Mouse (Mus musculus) G1E (cell line): ENCODE data around the gene Tns1. TPM values are rescaled to one million over a fixed set of nuclear protein-coding genes. Genes with fewer than 3 reads are reported as not detected.

Experiments used
- ATAC-seq: 2 replicates; pipeline ENCODE4 v1.8.0; 2016; ENCODE audit warnings: mild to moderate bottlenecking; ENCODE audit not compliant: insufficient number of reproducible peaks, poor library complexity, low FRiP score, severe bottlenecking; ENCODE audit errors: extremely low read depth
- DNase-seq: peaks from one replicate; pipeline ENCODE4 v3.0.0; 2012; ENCODE audit warnings: low spot score
- H3K27me3 ChIP-seq: 2 replicates; pipeline ENCODE4 v1.6.1; 2012; ENCODE audit warnings: mild to moderate bottlenecking, low read length, inconsistent platforms; ENCODE audit not compliant: insufficient read depth
- H3K36me3 ChIP-seq: replicated peaks from 2 replicates; pipeline ENCODE3; 2012; ENCODE audit warnings: mild to moderate bottlenecking, inconsistent platforms
- H3K4me1 ChIP-seq: 2 replicates; pipeline ENCODE4 v1.6.1; 2012; ENCODE audit warnings: low read depth, low read length, inconsistent platforms, mixed read lengths; ENCODE audit not compliant: insufficient read depth
- H3K4me3 ChIP-seq: 2 replicates; pipeline ENCODE4 v1.5.1; 2012; ENCODE audit warnings: low read depth, mild to moderate bottlenecking, inconsistent platforms, low read length, moderate library complexity, mixed read lengths
- H3K9me3 ChIP-seq: replicated peaks from 2 replicates; pipeline ENCODE4 v1.6.1; 2012; ENCODE audit warnings: inconsistent platforms
- CTCF ChIP-seq: IDR thresholded peaks from 2 replicates; pipeline ENCODE4 v1.5.1; 2012; ENCODE audit warnings: low read depth, low read length, inconsistent platforms, mixed read lengths
- GATA1 ChIP-seq: IDR thresholded peaks from 2 replicates; pipeline ENCODE4 v1.6.1; 2012; ENCODE audit warnings: borderline replicate concordance, low read length, inconsistent platforms, mixed read lengths
- GATA2 ChIP-seq: IDR thresholded peaks from 2 replicates; pipeline ENCODE4 v1.6.1; 2012; ENCODE audit warnings: low read depth, low read length, inconsistent platforms, borderline replicate concordance
- POLR2AphosphoS5 ChIP-seq: IDR thresholded peaks from 2 replicates; pipeline ENCODE4 v1.6.1; 2012; ENCODE audit warnings: low read depth, low read length, inconsistent platforms; ENCODE audit not compliant: insufficient replicate concordance
- TAL1 ChIP-seq: conservative IDR thresholded peaks from 2 replicates; pipeline ENCODE4 v1.6.1; 2012; ENCODE audit warnings: low read depth, low read length, inconsistent platforms, mixed read lengths
- polyA plus RNA-seq: library from polyadenylated mRNA; stranded (reverse); fragments of >175 nt; gene quantifications from 2 replicates; pipeline ENCODE4 v1.2.3, GENCODE M21; 2012
- total RNA-seq, 2 experiments: library from RNA; stranded (forward) in 1 of 2; stranded (reverse) in 1 of 2; fragments of 200-1000 nt in 1 of 2; fragments of >200 nt in 1 of 2; fragmentation: Nextera tagmentation in 1 of 2; gene quantifications; 2 replicates each; pipeline ENCODE4 v1.2.3; 2014 to 2017

Gene Tns1
- total and polyA plus RNA-seq, 3 experiments, result 0.55 to 27.2 (median 1.7) TPM

DNA sequence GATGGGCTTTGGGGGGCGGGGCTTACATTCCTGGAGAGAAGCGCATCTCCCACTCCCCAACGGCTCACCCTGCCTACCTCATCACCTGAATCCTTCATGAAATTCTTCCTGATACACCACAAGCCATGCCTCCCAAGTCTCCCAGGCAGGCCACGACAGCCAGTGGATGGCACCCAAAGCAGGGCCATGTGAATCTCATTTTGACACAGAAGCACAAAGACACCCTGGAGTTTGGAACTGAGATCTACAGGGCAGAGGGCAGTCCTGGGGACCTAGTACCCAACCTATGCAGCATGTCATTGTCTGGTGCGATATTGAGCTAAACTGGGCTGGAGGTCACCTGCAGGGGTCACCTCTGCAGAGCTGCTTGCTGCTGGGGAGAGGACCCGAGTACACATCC, 104.0 kb downstream of the Tns1 start:
- DNase-seq (no peak), ATAC-seq (no peak)
- H3K27me3 ChIP-seq, result peaks cover 12% of the 10 kb centered on the region; the same call in 1 of the 2 replicates
- no peaks in the 10 kb centered on the region for H3K36me3 ChIP-seq
- H3K9me3 ChIP-seq, result no peaks in the 10 kb centered on the region
- H3K4me3 ChIP-seq, result no peak overlapping the region
- TF ChIP-seq CTCF (no peak), TAL1 (no peak), POLR2AphosphoS5 (no peak)
- no peaks in the 10 kb centered on the region for H3K4me1 ChIP-seq

DNA sequence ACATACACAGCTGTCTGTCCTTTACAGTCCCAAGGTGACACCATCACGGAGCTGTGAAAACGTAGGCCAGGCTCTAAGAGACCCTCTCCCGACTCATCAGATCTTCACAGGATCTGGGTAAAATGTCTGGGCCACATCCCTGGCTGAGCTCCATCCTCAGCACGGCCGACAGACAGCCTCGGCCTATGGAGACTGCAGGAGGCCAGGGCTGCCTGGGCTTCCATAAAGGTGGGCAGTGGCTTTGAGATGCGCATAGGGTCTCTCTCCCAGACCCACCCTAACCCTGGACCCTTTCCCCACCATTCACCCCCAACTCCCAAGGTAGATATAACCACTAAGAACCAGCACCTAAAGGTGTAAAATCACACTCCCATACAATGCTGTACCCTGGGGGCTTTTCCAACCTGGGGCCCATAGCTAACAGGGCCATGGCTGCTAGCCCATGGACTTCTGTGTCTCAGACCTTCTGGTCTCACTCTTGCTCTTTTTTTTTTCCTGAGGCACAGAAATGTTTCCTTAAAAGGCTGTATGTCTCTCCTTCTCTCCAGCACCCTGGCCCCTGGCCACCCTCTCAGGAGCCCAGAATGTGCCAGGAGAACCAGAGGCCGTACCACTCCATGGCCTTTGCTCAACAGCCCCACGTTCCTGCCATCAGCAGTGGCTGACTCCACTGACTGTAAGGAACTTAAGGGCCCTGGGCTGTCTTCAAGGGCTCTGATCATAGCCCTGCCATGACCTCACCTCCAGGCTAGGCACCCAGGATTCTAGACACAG, 106.7 kb downstream of the Tns1 start:
- Histone ChIP-seq H3K36me3 (no peaks in the 10 kb centered on the region), H3K9me3 (no peaks in the 10 kb centered on the region), H3K4me1 (no peaks in the 10 kb centered on the region), H3K4me3 (no peak overlapping the region), H3K27me3 (peaks cover 16% of the 10 kb centered on the region; the same call in 1 of the 2 replicates)
- ATAC-seq, result no peak
- TF ChIP-seq CTCF (no peak), GATA2 (no peak), POLR2AphosphoS5 (no peak), TAL1 (no peak), GATA1 (no peak)
- no peak for DNase-seq

DNA sequence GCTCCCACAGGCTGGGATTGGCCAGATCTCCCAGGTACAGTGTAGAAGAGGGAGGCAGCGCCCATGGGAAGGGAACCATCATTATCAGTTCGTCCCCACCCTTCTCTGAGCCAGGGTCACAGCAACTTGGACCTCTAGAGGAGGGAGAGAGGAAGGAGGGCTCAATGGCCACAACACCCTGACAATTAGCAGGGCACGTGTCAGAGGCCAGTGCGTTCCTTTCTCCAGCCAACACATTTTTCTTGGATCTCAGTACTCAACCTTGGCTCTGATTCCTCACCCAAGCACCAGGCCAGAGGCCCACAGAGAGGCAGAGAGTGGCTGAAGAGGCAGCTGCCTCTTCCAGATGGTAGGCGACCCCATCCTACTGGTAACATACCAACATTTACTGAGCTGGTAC, 107.6 kb downstream of the Tns1 start:
- H3K4me3 ChIP-seq, result no peak overlapping the region
- H3K9me3 ChIP-seq, result no peaks in the 10 kb centered on the region
- no peak for DNase-seq
- peaks cover 16% of the 10 kb centered on the region; the same call in 1 of the 2 replicates for H3K27me3 ChIP-seq
- ATAC-seq, result no peak
- TF ChIP-seq POLR2AphosphoS5, result no peak
- TF ChIP-seq TAL1, result no peak
- TF ChIP-seq GATA2, result no peak
- TF ChIP-seq CTCF, result no peak
- no peak for TF ChIP-seq GATA1
- H3K4me1 ChIP-seq, result no peaks in the 10 kb centered on the region
- H3K36me3 ChIP-seq, result no peaks in the 10 kb centered on the region

DNA sequence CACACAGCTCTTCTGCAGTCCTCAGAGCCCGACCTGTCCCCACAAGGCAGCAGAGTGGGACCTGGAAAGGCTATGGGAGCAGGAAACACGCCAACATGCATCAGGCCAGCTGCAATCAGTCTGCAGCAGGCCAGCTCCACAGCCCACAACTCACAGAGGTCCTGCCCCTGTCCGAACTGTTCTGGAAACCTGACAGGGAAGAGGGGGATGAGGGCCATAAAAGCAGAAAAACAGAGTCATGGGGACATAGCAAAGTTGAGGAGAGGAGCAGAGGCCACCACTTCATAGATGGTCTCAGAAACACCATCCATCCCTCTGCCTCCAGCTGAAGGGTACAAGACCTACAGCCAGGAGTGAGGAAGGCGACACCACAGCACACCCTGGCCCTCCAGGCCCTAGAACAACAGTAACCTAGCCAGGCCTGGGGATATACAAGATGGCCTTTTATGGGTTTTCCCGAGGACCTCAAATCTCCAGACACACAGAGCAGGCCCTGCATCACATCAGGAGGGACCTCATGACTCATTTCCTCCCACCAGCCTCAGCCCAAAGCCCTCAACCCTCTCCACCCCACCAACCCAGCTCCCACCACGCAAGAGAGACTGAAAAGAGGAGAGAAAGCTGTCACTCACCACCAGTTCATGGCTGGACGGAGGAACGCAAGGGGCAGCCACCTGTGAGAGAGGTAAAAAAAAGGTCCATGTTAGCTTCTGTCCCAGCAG, 108.6 kb downstream of the Tns1 start:
- Histone ChIP-seq H3K36me3 (no peaks in the 10 kb centered on the region), H3K4me1 (no peaks in the 10 kb centered on the region), H3K4me3 (no peak overlapping the region), H3K9me3 (0 out of 2 replicates have a peak, but pooled peaks cover under 1% of the 10 kb centered on the region), H3K27me3 (peaks cover 16% of the 10 kb centered on the region; the same call in 1 of the 2 replicates)
- TF ChIP-seq GATA2 (no peak), GATA1 (no peak), POLR2AphosphoS5 (no peak), CTCF (no peak), TAL1 (no peak)
- no peak for DNase-seq
- no peak for ATAC-seq

DNA sequence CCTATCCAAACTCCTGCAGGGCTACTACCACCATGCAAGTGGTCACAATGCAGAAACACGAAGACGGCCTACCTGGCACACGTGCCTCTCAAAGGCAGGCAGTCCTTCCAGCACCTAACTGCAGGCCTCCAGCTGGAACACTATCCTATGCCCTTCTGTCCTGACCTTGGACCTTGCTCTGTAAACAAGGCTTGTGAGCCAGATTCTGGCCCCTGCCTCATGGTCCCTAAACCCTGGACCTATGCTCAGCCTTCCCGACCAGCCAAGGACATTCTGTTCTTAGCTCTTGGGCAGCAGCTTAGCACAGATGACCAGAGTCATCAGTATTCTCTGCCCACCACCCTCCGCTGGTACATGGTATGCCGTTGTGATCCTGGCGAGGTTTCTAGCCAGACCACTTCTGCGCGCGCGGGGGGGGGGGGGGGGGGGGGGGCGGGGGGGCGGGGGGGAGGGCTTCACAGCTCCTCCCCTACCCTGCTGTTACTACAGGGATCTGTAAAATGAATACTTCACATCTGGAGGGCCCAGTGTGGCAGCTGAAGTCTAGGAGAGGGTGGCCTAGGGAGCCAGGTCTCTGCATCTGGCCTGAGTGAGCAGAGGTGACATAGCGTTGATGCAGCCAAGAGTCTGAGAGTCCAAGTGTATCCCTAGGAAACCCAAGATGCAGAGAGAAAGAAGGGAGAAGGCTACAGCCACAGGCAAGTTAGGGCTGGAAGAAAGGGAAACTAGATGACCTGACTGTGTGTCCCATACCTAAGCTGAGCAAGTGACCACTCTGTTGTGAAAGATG, 109.5 kb downstream of the Tns1 start:
- no peak for ATAC-seq
- H3K9me3 ChIP-seq, result 0 out of 2 replicates have a peak, but pooled peaks cover 3% of the 10 kb centered on the region

More for the DNA sequence above, 109.5 kb downstream of the Tns1 start:
- H3K36me3 ChIP-seq, result no peaks in the 10 kb centered on the region
- peaks cover 13% of the 10 kb centered on the region; the same call in 1 of the 2 replicates for H3K27me3 ChIP-seq
- DNase-seq, result no peak
- TF ChIP-seq POLR2AphosphoS5, result no peak
- no peak for TF ChIP-seq CTCF
- no peak for TF ChIP-seq GATA1
- TF ChIP-seq TAL1, result no peak
- TF ChIP-seq GATA2, result no peak
- H3K4me3 ChIP-seq, result no peak overlapping the region
- no peaks in the 10 kb centered on the region for H3K4me1 ChIP-seq
